Mouse (Mus musculus): ENCODE measurements around the gene Olfr516.

The Olfr516 gene

DNA sequence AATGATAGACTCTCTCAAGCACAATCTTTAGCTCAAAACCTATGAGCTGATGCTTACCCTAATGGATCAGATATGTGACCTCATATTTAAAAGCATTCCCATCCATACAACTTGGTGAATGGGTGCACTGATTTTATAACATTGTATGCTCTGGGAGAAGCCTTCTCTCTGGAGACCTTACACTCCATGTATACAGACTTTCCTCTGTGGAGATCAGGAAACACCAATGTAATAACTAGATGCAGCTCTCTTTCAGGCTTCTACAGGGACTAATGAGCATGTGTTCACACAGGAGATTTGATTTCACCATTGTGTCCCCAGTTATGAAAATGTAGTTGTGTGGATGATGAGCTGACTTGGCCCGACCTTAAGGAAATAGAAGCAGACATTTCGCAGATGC is at the start of gene Olfr516:
Gene Olfr516, minus strand, starts transcription at position 101 of the 400 bp plus-strand sequence.
- 87% methylated on average over 2 of the region's 2 CpGs for WGBS

DNA sequence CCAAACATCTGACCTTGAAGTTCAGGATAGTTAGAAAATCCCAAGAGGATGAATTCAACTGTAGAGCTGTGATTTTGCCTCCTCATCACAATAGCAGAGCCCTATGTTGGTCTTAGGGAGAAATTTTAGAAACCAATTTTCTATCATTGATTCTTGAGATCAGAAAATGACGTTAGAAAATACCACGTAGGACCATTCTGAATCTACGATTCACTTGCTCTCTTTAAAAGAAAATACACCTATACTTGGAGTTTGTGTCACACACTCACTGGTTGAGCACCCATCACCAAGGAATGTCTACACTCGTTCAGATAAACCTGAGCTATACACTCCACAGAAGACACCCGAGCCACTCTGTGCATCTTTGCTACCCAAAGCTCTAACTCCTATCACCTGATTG is 44.0 kb upstream of the Olfr516 start, which contains the start of gene Olfr519:
Gene Olfr519, minus strand, starts transcription at position 101 of the 400 bp plus-strand sequence.
- 89% methylated on average over 5 of the region's 5 CpGs for WGBS

DNA sequence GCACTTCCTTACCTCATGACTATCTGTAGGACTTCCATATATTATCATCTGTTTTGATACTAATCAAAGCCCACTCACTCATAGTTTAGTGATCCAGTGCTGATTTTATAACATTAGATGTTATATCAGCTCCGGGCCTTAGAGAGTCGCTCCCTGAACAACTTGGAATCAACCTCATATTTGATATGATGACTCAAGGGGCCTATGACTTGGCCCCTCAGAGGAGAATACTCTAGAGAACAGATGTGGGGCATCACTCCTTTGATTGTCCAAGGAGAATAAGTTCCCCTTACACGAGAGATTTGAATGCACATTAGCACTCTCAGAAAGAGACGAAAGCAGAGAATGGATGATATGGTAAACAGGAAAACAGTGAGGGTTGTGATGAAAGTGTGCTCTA is 34.6 kb upstream of the Olfr516 start, which contains the start of gene Olfr518:
Gene Olfr518, minus strand, starts transcription at position 101 of the 400 bp plus-strand sequence.
- 76% methylated on average over 4 of the region's 4 CpGs for WGBS

- WGBS, result 67% methylated on average over 2 of the region's 2 CpGs
Measured at GRCm38 (mm10) chr7:108872279-108872678, 21.9 kb upstream of the Olfr516 start, which contains the start of gene Olfr517. TSS of gene Olfr517 (minus strand) at chr7:108872379.

GRCm38 (mm10) chr7:108825897-108826296 is 24.4 kb downstream of the Olfr516 start, which contains the start of gene Olfr514:
TSS of gene Olfr514 (minus strand) at chr7:108825997.

DNA sequence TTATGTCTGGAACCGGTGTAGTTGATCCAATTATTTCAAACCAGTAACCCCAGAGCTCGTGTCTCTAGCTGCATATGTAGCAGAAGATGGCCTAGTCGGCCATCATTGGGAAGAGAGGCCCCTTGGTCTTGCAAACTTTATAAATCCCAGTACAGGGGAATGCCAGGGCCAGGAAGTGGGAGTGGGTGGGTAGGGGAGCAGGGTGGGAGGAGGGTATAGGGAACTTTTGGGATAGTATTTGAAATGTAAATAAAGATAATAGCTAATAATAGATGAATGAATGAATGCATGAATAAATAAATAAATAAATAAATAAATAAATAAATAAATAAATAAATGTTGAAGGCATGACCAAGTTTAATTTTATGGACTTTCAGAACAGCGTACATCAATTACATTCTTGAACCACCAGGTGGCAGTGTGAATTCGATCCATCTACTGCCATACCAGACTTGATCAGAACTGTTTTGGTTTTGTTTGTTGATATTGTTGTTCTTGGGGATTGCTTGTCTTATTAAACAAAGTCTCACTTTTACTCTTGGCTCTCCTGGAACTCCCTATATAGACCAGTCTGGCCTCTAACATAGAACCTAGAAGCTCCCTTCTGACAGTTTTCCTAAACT is 35.6 kb downstream of the Olfr516 start:
- 47% methylated on average over 5 of the region's 5 CpGs for WGBS

DNA sequence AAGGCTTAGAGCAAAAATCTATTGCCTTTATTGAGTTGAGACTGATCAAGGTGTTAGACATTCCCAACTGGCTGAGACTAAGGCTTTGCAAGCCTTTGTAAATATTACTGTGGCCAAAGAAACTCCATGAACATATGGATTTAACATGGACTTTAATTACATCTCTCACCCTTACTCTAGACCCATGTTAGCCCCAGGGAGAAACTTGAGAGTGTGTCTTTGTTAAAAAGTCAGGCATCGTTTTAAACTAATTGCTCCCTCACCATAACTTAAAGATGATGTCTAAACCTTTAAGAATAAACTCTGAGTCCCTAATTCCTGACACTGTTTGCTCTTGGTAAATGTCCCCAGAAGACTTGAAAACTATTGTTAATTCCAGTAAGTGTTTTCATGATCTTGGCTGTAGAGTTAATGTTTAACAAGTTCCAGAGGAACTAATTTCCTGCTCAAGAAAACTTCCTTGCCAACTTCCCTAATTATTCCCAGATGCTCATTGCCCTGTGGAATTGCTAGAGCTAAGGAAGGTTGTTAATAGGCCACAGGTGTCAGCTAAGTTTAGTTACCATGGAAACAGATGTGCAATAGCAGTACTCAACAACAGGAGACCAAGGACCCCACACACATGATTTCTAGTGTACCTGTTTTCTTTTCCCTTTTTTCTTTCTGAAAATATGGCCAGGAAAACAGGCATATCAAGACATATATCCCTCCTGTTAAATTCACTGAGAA is 53.0 kb downstream of the Olfr516 start:
- 22% methylated on average over 1 of the region's 1 CpGs for WGBS

Measured in cerebral cortex, adult 2 months (tissue).